Mouse (Mus musculus) lung, postnatal 0 days (tissue): Measurements from ENCODE around the gene Kcna3.

Source experiments
- CTCF ChIP-seq: IDR thresholded peaks from 2 replicates; pipeline ENCODE4 v1.5.1; 2016; ENCODE audit warnings: antibody characterized with exemption, mild to moderate bottlenecking
- EP300 ChIP-seq: IDR thresholded peaks from 2 replicates; pipeline ENCODE4 v1.6.1; 2016; ENCODE audit warnings: antibody characterized with exemption, mild to moderate bottlenecking, control low read depth

DNA sequence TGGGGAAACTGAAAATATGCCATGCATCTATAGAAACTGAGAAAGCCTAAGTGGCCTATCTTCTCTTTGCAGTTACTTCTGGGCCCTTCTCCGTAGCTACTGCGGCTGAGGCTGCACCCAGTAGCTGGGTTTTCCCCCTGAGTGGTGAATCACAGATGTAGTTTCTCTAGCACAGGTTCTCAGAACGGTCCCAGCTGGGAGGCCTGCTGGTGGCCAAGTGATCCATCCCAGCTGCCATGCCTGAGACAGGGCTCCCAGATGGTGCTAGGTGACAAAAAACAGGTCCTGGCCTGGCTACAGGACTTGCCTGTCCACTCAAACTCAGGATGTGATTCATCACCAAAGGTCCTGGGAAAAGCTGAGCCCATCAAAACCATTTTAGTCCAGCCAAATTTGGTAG is 40.7 kb downstream of the Kcna3 start:
- peak; percentile 76 for TF ChIP-seq EP300
- TF ChIP-seq CTCF, result no peak
